Mouse (Mus musculus) mouse embryonic stem cell (cell line): ENCODE results near the gene Rhbdd2.
"Not testable (repeated sequence)": the region's sequence is repeated elsewhere in the genome, so short reads cannot be mapped to it uniquely, and the experiment has no call there.

Experiments
- in situ Hi-C, 2 experiments: fragments of 300-500 bp; cut with MboI; formaldehyde crosslinking; loops; 1 replicate in 1 of 2; 3 replicates in 1 of 2; pipeline ENCODE4 v1.14.3; 2019 to 2020; ENCODE audit warnings: low sequenced_read_pairs in 2 of 2, low pct_unique_long_range_greater_than_20kb in 1 of 2, mixed read lengths in 1 of 2; ENCODE audit not compliant: unreplicated experiment in 1 of 2

The Rhbdd2 gene

DNA sequence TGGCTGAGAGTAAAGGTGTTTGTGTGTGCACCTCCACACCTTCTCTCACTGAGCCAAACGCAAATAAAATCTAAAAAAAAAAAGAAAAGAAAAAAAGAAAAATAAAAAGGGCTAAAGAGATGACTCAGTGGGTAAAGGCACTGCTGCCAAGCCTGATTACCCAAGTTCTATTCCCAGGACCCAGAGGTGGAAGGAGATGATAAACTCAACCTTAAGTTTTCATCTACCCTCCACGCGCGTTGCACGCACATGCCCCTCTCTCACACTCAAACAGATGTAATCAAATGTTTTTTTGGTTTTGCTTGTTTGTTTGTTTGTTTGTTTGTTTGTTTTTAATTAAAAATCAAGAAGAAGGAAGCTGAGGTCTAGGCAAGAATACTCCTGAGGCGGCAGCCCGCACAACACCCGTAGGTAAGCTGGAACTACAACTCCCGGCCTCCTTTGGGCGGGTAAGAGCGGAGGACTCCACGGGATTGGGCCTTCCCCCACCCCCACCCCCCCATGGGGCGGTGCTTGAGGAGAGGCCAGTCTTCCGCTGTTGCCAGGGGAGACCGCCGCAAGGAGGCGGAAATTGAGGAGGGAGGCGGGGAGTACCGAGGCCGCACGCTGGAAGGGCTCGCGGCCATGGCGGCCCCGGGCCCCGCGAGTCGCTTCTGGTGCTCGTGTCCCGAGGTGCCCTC lies at the start of gene Rhbdd2:
Gene Rhbdd2 (plus strand): TSS at position 502 of the 680 bp plus-strand sequence.
- in situ Hi-C loops = no loop called here

DNA sequence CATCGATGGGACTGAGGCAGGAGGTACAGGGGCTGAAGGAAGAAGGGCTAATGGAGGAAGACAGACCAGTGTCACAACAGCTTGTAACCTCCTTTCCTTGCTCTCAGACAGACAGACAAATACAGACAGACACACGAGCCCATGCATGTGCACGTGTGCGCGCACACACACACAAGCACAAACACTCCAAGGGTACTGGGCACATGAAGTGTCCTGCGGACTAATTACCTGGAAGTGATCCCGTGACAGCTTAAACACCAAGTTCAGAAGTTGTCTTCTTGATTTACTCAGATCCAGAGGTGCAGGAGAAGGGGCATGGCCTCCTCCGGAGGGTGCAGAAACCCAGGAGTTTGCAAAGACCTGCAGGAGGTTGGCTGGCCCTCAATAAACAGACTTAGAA lies 46.7 kb upstream of the Rhbdd2 start:
- in situ Hi-C loops = no loop called here

DNA sequence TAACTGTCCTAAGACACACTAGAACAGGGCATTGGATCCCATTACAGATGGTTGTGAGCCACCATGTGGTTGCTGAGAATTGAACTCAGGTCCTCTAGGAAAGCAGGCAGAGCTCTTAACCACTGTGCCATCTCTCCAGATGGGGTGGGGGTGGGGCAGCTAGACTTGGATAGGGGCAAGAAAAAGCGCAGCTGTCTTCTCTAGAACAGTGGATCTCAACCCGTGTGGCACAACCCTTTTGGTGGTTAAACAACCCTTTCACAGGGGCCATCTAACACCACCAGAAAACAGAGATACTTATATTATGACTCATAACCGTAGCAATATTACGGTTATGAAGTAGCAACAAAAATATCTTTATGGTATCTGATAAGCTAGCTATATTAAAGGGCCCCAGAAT lies 44.7 kb upstream of the Rhbdd2 start:
- in situ Hi-C loops = no loop called here

DNA sequence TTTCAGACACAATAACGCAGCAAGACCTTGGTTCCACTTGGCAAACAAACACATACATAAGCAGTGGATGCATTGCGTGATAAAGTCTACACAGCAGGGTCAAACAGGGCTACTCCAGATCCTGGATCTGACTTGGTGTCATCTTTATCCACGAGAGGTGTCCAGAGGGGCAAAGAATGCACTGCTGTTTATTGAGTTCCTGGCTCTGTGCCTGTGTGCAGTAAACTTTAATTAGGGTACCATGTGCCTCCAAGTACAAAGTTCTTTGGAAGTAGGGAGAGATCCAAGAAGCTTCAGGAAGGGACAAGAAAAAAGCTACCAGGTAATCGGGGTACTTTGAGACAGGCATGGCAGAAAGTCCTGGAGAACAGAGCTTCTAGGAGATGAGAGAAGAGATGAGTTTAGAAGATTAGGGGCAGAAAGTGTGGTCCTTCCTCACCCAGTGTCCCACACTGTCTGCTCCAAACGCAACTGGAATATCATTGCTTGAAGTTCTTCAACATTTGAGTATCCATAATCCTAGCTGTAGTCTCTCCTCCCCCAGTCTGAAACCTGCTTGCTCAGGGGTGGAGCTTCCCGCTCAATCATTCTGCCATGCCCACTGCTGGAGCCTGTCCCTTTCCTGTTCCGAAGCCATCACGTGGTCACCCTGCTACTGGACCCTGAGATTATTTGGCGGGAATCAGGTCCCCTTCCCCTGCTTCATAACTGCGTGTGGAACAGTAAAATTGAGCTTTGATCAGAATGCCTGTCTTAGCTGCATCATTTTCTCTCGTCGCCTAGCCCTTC lies 42.2 kb upstream of the Rhbdd2 start:
- in situ Hi-C loops = no loop called here

DNA sequence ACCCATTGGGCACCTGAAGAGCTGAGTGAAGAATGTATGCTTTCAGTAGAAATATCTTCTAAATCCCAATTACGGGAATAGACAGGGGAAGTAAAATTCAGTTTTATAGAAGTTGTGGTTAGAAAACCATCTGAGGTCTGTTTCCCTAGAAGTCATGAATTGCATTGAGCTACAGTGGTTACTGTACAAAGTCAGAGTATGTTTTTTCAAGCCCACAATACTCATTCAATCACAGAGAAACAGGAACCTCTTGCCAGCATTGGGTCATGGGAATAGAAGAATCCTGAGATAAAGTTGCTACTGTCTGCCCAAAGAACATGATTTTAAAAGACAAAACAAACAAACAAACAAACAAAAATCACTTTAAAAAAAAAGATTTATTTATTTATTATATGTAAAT lies 27.8 kb upstream of the Rhbdd2 start:
- in situ Hi-C loops = not testable (repeated sequence)

DNA sequence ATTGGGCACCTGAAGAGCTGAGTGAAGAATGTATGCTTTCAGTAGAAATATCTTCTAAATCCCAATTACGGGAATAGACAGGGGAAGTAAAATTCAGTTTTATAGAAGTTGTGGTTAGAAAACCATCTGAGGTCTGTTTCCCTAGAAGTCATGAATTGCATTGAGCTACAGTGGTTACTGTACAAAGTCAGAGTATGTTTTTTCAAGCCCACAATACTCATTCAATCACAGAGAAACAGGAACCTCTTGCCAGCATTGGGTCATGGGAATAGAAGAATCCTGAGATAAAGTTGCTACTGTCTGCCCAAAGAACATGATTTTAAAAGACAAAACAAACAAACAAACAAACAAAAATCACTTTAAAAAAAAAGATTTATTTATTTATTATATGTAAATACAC lies 25.7 kb upstream of the Rhbdd2 start:
- in situ Hi-C loops = not testable (repeated sequence)

DNA sequence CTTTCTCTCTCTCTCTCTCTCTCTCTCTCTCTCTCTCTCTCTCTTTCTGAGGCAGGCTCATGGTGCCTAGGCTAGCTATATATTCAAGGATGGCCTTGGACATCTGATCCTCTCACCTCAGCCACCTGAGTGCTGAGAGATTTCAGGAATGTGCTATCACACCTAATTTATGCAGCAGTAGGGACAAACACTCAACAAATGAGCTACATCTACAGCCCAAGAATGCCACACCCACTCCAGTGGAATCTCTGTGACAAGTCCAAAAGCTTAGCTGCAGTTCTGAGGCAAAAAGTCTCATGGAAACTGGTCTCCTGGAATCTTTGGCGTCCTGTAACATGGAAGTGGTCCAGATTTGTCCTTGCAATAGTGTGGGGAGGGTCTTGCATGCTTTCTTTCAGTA lies 24.8 kb upstream of the Rhbdd2 start:
- in situ Hi-C loops = no loop called here

DNA sequence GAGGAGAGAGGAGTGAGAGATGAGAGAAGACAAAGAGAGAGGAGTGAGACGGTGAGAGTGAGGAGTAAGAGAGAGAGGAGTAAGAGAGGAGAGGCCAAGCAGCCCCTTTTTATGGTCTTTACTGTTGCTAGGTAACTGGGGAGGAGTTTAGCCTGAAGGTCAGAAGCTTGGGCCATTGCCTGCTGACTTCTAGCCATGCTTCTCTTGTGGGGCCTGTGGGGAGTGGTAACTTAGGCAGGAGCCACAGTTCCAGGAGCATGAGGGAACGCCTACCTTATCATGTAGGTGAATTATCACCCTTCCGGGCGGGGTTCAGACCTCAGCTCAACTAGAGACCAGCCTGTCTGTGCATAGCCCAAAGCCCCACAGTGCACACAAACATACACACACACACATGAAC lies 22.6 kb upstream of the Rhbdd2 start:
- in situ Hi-C loops = loop anchor here (10.0 kb wide), 3 partner anchors 55 to 235 kb away; no protein-coding TSS in a partner anchor

DNA sequence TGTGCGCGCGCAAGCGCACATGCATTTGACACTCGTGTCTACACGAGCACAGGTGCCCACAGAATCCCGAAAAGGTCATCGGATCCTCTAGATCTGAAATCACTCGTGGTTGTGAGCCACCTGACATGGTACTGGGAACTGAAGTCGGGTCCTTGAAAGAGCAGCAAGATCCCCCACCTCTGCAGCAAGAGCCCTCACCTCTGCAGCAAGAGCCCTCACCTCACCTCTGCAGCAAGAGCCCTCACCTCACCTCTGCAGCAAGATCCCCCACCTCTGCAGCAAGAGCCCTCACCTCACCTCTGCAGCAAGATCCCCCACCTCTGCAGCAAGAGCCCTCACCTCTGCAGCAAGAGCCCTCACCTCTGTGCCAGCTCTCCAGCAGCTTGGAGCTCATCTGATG lies 12.7 kb upstream of the Rhbdd2 start:
- in situ Hi-C loops = loop anchor here (5.0 to 10.0 kb wide), 4 partner anchors 65 to 225 kb away; no protein-coding TSS in a partner anchor

DNA sequence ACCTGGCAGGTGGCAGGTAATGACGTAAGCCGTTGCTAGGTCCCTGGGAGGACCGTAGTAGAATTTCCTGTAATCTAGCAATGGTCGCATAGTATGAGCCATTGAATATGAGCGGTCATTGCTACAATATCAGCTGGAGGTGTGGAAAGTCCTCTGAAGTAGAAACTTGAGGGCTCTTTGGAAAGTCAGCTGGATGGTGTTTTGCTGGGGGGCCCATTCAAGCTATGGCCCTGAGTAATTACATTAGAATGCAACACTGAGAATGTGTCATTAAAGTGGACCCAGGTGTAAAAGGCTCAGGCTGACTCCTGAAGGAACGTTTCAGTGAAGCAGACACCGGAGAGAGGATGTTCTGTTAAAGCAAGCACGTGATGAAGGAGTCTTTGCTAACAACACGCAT lies 11.9 kb upstream of the Rhbdd2 start:
- in situ Hi-C loops = no loop called here

DNA sequence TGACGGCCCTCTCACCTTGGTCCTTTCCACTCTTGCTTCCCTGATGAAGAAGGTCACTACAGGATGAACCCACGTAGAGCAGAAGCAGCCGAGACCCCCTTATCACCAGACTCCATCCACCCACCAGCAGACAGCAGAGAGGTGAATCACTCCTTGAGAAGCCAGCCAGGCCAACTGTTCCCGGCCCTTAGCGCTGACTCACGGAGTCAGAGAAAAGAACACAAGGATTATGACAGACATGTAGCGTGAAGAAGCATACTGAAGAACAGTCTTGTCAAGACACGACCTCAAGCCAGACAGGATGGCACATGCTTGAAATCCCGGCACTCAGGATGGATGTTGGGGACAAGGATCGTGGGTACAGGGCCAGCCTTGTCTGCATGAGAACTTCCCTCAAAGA lies 10.7 kb upstream of the Rhbdd2 start:
- in situ Hi-C loops = no loop called here

DNA sequence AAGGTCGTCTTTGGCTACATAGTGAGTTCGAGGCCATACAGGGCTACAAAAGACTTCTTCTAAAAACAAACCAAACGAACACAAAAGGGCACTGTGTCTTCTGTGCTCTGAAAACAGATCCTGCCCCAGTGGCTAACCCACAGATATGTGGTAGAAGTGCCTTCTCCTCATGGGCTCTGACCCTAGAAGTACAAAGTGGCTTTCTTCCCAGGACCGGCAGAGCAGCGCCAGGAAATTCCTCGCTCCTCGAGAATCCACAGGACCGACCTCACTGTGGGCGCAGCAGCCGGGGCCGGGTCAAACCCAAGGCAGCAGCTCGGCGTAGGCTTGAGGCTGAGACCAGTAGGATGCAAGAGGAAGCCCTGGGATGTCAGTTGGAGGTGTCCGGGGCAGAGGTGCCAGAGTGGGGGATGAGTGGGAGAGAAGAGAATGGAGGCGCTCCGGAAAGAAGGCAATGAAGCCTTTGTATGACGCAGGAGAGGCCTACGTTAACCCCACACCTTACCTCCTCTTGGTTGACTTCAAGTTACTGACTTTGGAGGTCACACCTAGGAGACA lies 9.3 kb upstream of the Rhbdd2 start:
- in situ Hi-C loops = no loop called here

DNA sequence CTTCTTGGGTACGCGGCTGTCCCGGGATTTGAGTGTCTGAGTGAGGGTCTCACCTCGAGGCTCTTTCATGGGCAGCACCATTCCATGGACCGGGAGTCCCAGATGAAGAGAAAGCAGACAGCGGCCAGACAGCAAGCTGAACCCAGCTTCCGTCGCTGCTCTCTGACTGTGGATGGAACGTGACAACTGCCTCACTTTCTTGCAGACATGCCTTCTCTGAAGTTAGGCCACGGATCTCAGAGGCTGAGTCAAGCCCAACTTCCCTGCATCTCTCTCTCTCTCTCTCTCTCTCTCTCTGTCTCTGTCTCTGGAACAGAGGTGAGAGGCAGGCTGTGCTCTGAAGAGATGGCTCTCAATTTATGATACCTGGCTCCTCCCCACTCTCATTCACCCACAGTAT lies 3.5 kb upstream of the Rhbdd2 start:
- in situ Hi-C loops = no loop called here

DNA sequence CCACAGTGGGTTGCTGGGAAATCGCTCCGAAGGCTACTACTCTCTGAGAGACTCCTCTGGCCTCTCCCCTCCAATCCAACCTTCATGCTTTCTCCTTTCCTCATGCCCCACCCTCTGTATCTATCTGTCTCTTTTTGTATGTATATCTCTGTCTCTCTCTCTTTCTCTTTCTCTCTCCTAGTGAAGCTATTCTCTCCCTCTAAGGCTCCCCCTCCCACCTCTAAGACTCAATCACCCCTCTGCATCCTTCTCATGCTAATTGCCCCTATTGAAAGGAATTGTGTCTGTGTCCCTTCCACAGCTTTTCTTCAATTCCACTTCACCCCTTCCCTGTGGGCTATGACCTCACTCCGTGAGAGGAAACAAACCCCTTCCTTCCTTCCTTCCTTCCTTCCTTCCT lies 3.0 kb upstream of the Rhbdd2 start:
- in situ Hi-C loops = no loop called here

DNA sequence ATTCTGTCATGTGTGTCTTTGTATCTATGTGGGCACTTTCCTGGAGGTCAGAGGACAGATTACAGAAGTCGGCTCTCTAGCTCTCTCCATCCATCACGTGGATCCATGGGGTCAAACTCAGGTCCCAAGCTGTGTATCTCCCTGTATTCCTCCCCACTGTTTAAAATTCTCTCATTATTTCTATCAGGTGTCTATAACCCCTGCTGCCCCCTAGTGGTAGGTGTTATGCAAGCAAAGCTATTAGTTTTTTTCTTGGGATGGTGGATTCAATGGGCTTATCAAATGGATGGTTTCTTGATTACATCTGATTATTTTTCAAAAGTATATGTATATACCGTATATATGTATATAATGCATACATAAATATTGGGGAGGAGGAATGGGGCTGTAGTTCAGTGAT lies 1.8 kb upstream of the Rhbdd2 start:
- in situ Hi-C loops = no loop called here

DNA sequence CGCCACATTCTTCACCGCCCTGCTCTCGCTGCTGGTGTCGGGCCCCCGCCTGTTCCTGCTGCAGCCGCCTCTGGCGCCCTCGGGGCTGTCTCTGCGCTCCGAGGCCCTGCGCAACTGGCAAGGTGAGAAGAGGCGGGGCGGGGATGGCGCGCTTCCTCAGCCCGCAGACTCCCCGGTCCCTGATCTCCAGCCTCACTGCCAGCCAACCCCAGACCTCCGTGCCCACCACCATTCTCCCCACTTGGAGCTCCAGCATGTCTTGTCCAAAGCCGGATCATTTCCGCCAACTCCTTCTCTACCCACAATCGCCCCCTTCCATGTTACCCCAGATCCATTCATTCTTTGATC lies 353 bp downstream of the Rhbdd2 start:
- in situ Hi-C loops = no loop called here

DNA sequence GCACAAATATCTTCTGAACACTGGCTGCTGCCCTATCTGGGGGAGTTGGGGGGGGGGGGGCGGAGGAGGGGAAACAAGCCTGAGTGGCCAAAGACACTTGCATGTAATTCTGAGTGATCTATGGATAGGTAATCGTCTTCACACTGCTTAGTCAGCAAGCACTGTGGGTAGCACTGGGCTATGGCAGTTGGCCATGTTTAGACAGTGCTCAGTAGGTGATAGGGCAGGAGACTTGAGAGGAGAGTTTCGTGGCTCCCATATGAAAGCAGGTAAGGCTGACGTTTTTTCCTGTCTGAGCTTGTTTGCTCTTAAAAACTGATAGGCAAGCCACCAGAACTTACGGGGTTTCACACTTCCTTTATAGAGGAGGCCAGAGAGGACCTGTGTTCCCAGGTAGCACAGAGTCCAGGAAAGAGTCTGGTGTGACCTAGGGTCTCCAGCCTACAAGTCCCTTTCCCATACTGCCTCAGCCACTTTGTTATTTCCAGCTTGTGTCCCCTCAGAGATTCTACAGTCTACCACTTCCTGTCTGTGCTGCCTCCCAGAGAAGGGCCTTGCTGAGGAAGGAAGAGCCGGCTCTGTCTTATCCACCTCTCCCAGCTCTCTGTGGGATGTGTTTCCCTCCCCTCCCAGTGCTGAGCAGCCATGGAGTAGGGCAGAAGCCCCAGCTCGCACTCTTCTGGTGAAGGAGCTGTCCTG lies 7.5 kb downstream of the Rhbdd2 start:
- in situ Hi-C loops = no loop called here

DNA sequence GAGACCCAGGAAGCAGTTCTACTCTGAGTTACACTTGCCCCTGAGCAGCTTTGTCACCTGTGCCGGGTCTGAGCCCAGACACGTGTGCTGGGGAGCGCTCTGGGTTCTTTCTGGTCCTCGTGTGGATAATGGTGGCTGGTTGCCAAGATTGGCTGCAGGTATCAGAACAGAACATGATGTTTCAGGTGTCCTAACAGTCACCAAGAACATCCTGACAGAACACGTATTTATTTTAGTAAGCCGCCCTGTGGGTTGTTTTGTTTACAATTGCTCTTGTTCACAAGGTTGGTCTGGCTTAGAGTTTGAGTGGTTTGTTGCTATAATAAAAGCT lies 8.0 kb downstream of the Rhbdd2 start:
- in situ Hi-C loops = no loop called here

DNA sequence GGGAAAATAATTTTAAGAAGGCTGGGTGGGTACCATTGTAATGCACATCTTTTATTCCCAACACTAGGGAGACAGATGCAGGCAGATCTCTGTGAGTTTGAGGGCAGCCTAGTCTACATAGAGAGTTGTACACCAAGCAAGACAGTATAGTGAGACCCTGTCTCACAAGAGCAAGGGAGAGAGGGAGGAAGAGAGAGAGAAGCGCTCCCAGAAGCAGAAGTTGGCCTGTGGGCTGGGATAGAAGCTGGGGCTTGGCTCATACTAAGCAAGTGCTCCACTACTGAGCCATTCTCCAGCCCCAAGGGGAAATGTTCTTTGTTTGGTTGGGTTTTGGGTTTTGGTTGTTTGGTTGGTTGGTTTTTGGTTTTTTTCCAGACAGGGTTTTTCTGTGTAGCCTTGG lies 8.6 kb downstream of the Rhbdd2 start:
- in situ Hi-C loops = no loop called here
